Mouse (Mus musculus): ENCODE results near the gene Trmt2b.

DNA sequence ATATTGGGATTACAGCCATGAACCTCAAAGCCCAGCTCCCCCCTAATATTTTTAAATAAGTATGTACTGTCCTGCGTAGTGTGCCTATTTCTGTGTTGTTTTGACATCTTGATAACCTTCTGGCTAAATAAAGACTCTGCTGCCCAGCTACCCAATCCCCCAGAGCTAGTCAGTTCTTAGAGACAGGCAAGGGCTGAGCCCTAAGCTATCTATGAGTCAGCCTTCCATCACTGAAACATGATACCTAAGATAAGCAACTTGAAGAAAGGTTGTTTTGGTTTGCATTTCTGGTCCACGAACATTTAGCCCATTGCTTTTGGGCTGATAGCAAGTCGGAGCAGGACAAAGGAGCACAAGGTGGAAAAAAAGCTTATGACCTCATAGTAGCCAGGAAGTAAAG, 56.2 kb downstream of the Trmt2b start:
- TF ChIP-seq CTCF (IDR thresholded peaks at IDR 0.05; ENCODE audit: low read depth), result no peak
- no peak for TF ChIP-seq EP300 (IDR thresholded peaks at IDR 0.05; ENCODE audit: low read depth)
